Mouse (Mus musculus): ENCODE measurements around the gene Tbk1. TPM values are rescaled to one million over a fixed set of nuclear protein-coding genes. Genes with fewer than 3 reads are reported as not detected.
A peak's percentile ranks its signal among the peaks of the same experiment; 100 is the strongest.

Gene Tbk1
- polyA plus RNA-seq, 1 experiment from 2014 or later, result 14.4 TPM

GRCm38 (mm10) chr10:121500034-121500433 is 86.6 kb downstream of the Tbk1 start:
- Histone ChIP-seq H3K4me2 (ENCODE audit: low read depth, low read length) (no peak overlapping the region), H3K27me3 (ENCODE audit: insufficient read depth, low read length) (no peaks in the 10 kb centered on the region), H3K9me3 (ENCODE audit: low read length) (no peaks in the 10 kb centered on the region), H3K36me3 (replicated peaks; ENCODE audit: insufficient read depth, low read length) (no peaks in the 10 kb centered on the region), H3K9ac (replicated peaks) (no peak overlapping the region), H3K4me1 (ENCODE audit: insufficient read depth) (peaks cover 33% of the 10 kb centered on the region), H3K27ac (ENCODE audit: low read depth) (peak overlapping the region; percentile 87), H3K4me3 (ENCODE audit: low read depth, low read length) (no peak overlapping the region)
- DNase-seq (no peak), ATAC-seq (peak; percentile 79)
- 49% methylated on average over 5 of the region's 5 CpGs for whole genome bisulfite sequencing (ENCODE audit: insufficient replicate concordance)
- TF ChIP-seq EP300 (IDR thresholded peaks at IDR 0.05; ENCODE audit: low read depth) (peak; percentile 88), CTCF (IDR thresholded peaks at IDR 0.05; ENCODE audit: low read depth) (peak; percentile 65)

GRCm38 (mm10) chr10:121499063-121499462 is 87.5 kb downstream of the Tbk1 start:
- DNase-seq (no peak), ATAC-seq (no peak)
- Histone ChIP-seq H3K36me3 (replicated peaks; ENCODE audit: insufficient read depth, low read length) (no peaks in the 10 kb centered on the region), H3K4me2 (ENCODE audit: low read depth, low read length) (no peak overlapping the region), H3K4me1 (ENCODE audit: insufficient read depth) (peaks cover 37% of the 10 kb centered on the region), H3K9me3 (ENCODE audit: low read length) (no peaks in the 10 kb centered on the region), H3K9ac (replicated peaks) (no peak overlapping the region), H3K4me3 (ENCODE audit: low read depth, low read length) (no peak overlapping the region), H3K27ac (ENCODE audit: low read depth) (peak overlapping the region; percentile 87), H3K27me3 (ENCODE audit: insufficient read depth, low read length) (no peaks in the 10 kb centered on the region)
- 48% methylated on average over 2 of the region's 2 CpGs for WGBS (ENCODE audit: insufficient replicate concordance)
- TF ChIP-seq EP300 (IDR thresholded peaks at IDR 0.05; ENCODE audit: low read depth), result no peak
- TF ChIP-seq CTCF (IDR thresholded peaks at IDR 0.05; ENCODE audit: low read depth), result no peak

- Histone ChIP-seq H3K9ac (replicated peaks) (no peak overlapping the region), H3K4me2 (ENCODE audit: low read depth, low read length) (peak overlapping the region; percentile 11), H3K9me3 (ENCODE audit: low read length) (no peaks in the 10 kb centered on the region), H3K27ac (ENCODE audit: low read depth) (peak overlapping the region; percentile 87), H3K4me1 (ENCODE audit: insufficient read depth) (peaks cover 43% of the 10 kb centered on the region), H3K36me3 (replicated peaks; ENCODE audit: insufficient read depth, low read length) (no peaks in the 10 kb centered on the region), H3K27me3 (ENCODE audit: insufficient read depth, low read length) (no peaks in the 10 kb centered on the region), H3K4me3 (ENCODE audit: low read depth, low read length) (no peak overlapping the region)
- peak; percentile 29 for ATAC-seq
- TF ChIP-seq CTCF (IDR thresholded peaks at IDR 0.05; ENCODE audit: low read depth) (no peak), EP300 (IDR thresholded peaks at IDR 0.05; ENCODE audit: low read depth) (peak; percentile 20; the same call in 1 of the 2 replicates)
- 38% methylated on average over 8 of the region's 8 CpGs for WGBS (ENCODE audit: insufficient replicate concordance)
- DNase-seq, result peak; percentile 51
Observed at GRCm38 (mm10) chr10:121498481-121498904, 88.1 kb downstream of the Tbk1 start.

- no peaks in the 10 kb centered on the region for H3K9me3 ChIP-seq (ENCODE audit: low read length)
- ATAC-seq (no peak), DNase-seq (no peak)
- TF ChIP-seq EP300 (IDR thresholded peaks at IDR 0.05; ENCODE audit: low read depth), result no peak
- no peak for TF ChIP-seq CTCF (IDR thresholded peaks at IDR 0.05; ENCODE audit: low read depth)
- H3K4me1 ChIP-seq (ENCODE audit: insufficient read depth), result peaks cover 48% of the 10 kb centered on the region
- H3K4me2 ChIP-seq (ENCODE audit: low read depth, low read length), result peak overlapping the region; percentile 11; the same call in 1 of the 2 replicates
- no peak overlapping the region for H3K4me3 ChIP-seq (ENCODE audit: low read depth, low read length)
- H3K9ac ChIP-seq (replicated peaks), result 0 out of 2 replicates have a peak overlapping the region, but pooled peaks have one; percentile 38
- no peaks in the 10 kb centered on the region for H3K36me3 ChIP-seq (replicated peaks; ENCODE audit: insufficient read depth, low read length)
- 35% methylated on average over 7 of the region's 7 CpGs for WGBS (ENCODE audit: insufficient replicate concordance)
- no peaks in the 10 kb centered on the region for H3K27me3 ChIP-seq (ENCODE audit: insufficient read depth, low read length)
- H3K27ac ChIP-seq (ENCODE audit: low read depth), result peak overlapping the region; percentile 87
Observed at GRCm38 (mm10) chr10:121497968-121498367, 88.6 kb downstream of the Tbk1 start.

GRCm38 (mm10) chr10:121496616-121497015 is 90.0 kb downstream of the Tbk1 start:
- no peak for ATAC-seq
- H3K36me3 ChIP-seq (replicated peaks; ENCODE audit: insufficient read depth, low read length), result no peaks in the 10 kb centered on the region
- no peak overlapping the region for H3K4me2 ChIP-seq (ENCODE audit: low read depth, low read length)
- H3K27me3 ChIP-seq (ENCODE audit: insufficient read depth, low read length), result no peaks in the 10 kb centered on the region
- no peak overlapping the region for H3K4me3 ChIP-seq (ENCODE audit: low read depth, low read length)
- H3K4me1 ChIP-seq (ENCODE audit: insufficient read depth), result peaks cover 56% of the 10 kb centered on the region
- H3K9me3 ChIP-seq (ENCODE audit: low read length), result no peaks in the 10 kb centered on the region
- DNase-seq, result no peak
- H3K27ac ChIP-seq (ENCODE audit: low read depth), result peak overlapping the region; percentile 87
- no peak for TF ChIP-seq CTCF (IDR thresholded peaks at IDR 0.05; ENCODE audit: low read depth)
- TF ChIP-seq EP300 (IDR thresholded peaks at IDR 0.05; ENCODE audit: low read depth), result no peak
- WGBS (ENCODE audit: insufficient replicate concordance), result 44% methylated on average over 7 of the region's 7 CpGs
- no peak overlapping the region for H3K9ac ChIP-seq (replicated peaks)

Small RNAs within 50 kb of the gene (microRNA-seq; reads per million reads assigned to microRNA genes)
- gene Gm24330, result not detected

Other genes with a start within 250 kb of the Tbk1 start
- 0.75 and 1.4 TPM in 2 replicates for gene Tbc1d30, start 235.5 kb downstream of the Tbk1 start, polyA plus RNA-seq (2015; fragmentation: Nextera tagmentation; extraction: Ambion mirVana)
- gene Gns, start 221.7 kb downstream of the Tbk1 start, polyA plus RNA-seq (2015; fragmentation: Nextera tagmentation; extraction: Ambion mirVana), result 27.7 and 28.9 TPM in 2 replicates
- 16.4 and 16.6 TPM in 2 replicates for gene Rassf3, start 110.4 kb downstream of the Tbk1 start, polyA plus RNA-seq (2015; fragmentation: Nextera tagmentation; extraction: Ambion mirVana)
- 17.5 and 19.4 TPM in 2 replicates for gene Xpot, start 39.5 kb upstream of the Tbk1 start, polyA plus RNA-seq (2015; fragmentation: Nextera tagmentation; extraction: Ambion mirVana)
- gene D930020B18Rik, start 54.8 kb upstream of the Tbk1 start, polyA plus RNA-seq (2015; fragmentation: Nextera tagmentation; extraction: Ambion mirVana), result not detected in 2 replicates
- gene BC048403, start 153.2 kb upstream of the Tbk1 start, polyA plus RNA-seq (2015; fragmentation: Nextera tagmentation; extraction: Ambion mirVana), result 1.6 and 1.9 TPM in 2 replicates

All from liver, postnatal 0 days (tissue).